Mouse (Mus musculus): ENCODE measurements around the gene Ifitm5.
A peak's percentile ranks its signal among the peaks of the same experiment; 100 is the strongest.

The Ifitm5 gene

DNA sequence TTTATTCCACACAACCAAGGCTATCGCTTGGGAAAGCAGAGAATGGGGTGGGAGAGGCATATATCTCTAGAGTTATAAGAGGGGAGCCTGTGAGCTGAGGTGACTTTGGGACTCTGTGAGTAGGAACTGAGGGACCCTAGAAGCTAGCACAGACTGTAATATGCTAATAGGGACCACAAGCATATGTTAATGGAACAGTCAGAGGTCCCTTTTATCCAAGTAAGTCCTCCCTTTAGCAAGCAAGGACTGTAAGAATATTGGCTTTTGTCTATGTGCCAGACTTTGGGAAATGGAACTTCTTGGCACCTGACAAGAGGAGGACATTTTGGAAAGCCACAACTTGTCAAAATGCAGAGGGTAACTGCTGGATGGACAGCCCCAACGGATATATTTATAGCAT is 11.2 kb downstream of the Ifitm5 start:
- DNase-seq = no peak

DNA sequence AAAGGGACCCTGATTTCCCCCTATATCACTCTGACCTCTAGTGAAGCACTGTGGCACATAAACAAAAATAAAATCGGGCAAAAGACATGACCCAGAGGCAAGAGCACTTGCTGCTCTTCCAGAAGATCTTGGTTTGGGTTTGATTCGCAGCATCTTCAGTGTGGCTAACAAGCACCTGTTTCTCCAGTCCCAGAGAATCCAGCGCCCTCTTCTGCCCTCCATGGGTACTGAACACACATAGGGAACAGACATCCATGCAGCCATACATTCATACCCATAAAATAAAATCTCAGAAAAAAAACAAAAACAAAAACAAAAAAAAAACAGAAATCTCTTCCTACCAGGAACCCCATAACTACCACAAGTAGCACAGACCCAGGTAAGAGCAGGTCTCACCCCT is 11.7 kb downstream of the Ifitm5 start:
- DNase-seq = no peak

DNA sequence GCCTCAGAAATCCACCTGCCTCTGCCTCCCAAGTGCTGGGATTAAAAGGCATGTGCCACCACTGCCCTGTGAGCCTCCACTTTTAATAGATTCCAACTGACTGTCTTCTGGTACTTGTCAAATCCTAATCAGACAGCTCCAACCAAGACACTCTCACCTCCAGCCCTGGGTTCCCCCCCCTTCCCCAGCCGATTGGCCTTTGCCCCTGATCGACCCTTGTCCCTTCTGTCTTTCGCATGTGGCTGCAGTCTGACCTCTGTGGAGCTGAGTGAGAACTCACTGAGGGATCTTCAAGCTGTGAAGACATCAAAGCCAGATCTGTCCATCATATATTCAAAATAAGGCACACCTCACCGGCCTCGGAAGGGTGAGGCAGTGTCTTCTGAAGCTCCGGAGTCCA is 22.9 kb downstream of the Ifitm5 start:
- no peak for DNase-seq

DNA sequence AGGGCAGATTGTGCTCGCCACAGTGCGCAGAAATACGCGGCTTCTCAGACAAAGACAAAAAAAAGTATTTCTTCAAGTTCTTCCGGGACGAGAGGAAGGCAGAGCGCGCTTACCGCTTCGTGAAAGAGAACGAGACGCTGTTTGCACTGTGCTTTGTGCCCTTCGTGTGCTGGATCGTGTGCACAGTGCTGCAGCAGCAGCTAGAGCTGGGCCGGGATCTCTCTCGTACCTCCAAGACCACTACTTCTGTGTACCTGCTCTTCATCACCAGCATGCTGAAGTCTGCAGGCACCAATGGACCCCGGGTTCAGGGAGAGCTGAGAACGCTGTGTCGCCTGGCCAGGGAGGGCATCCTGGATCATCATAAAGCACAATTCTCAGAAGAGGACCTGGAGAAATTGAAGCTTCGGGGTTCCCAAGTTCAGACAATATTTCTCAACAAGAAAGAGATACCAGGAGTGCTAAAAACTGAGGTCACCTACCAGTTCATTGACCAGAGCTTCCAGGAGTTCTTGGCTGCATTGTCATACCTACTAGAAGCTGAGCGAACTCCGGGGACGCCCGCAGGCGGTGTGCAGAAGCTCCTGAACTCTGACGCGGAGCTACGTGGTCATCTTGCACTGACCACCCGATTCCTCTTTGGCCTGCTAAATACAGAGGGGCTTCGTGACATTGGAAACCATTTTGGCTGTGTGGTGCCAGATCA is 26.9 kb downstream of the Ifitm5 start:
- DNase-seq = no peak

DNA sequence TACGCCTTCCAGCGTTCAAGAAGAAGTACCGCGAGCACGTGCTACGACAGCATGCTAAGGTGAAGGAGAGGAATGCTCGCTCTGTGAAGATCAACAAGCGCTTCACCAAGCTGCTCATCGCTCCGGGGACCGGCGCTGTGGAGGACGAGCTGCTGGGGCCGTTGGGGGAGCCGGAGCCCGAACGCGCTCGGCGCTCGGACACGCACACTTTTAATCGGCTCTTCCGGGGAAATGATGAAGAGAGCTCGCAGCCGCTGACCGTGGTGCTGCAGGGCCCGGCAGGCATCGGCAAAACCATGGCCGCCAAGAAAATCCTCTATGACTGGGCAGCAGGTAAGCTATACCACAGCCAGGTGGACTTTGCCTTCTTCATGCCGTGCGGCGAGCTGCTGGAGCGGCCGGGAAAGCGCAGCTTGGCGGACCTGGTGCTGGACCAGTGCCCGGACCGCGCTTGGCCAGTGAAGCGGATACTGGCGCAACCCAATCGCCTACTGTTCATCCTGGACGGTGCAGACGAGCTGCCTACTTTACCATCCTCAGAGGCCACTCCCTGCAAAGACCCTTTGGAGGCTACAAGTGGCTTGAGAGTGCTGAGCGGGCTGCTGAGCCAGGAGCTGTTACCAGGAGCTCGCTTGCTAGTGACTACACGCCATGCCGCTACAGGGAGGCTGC is 27.6 kb downstream of the Ifitm5 start:
- DNase-seq = peak; percentile 81

DNA sequence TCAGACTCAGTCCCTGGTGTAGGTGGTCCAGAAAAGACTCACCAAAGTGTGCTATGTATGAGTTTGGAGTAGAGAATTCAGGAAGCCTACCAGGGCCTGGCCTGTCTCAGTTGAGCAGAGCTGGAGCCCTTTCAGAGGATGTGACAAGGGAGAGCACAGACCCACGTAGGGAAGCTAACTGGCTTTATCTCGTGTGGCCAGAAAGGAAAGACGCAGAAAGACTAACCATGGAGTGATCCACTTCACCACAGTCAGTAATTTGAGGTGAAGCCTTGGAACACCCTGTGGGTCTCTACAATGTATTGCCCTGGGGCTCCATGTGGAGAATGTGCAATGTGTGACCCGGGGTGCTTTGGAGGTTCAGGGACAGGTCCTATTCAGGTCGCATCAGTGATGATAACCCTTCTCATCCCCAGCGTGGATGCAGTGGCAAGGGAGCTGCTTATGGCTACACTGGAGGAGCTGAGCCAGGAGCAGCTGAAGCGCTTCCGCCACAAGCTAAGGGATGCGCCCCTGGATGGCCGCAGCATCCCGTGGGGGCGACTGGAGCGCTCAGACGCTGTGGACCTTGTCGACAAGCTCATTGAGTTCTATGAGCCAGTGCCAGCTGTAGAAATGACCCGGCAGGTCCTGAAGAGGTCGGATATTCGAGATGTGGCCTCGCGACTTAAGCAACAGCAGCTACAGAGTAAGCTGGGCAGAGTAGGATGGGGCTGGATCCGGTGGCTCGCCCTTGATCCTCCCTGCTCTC is 28.7 kb downstream of the Ifitm5 start:
- DNase-seq = no peak

DNA sequence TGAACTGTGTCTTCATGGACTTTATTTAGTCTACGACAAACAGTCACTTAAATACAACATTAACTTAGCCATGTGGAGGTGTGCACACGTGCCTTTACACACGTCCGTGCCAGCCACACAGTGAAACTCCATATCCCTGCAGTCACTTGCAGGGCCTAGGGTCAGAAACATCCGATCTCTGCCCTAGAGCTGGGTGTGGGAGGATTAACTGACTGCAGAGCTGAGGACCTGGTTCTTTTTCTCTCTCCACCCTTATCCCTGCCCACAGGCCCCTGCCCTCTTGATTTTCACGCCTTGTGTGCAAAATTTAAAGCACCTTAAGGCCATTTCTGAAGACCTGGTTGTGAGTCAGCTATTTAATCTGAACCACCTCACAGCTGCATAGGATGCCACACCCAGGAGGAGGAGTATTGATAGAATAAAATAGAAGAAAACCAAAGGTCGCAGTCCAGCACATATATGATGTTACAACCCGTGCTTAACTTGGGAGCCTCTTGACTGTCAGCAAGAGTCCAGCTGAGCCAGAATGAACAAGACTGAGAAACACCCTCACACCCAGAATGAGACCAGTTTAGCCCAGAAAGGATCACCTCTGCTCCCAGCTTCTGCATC is 29.6 kb downstream of the Ifitm5 start, which contains the start of gene Nlrp6:
Gene Nlrp6 (plus strand): TSS at position 485 of the 612 bp plus-strand sequence.
- DNase-seq = no peak

DNA sequence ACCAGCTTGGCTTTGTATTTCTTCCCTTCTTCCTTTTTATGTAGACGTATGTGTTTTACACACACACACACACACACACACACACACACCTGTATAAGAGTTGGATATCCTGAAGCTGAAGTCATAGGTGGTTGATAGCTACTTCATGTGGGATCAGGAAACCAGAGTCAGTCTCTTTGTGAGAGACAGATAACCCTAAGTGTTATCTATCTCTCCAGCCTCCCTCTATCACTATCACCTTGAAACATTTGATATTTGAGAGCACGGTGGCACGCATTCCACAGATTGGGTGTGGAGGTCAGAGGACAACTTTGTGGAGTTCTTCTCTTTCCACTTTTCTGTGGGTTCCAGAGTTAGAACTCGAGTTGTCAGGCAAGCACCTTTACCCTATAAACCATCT is 30.2 kb downstream of the Ifitm5 start:
- no peak for DNase-seq

DNA sequence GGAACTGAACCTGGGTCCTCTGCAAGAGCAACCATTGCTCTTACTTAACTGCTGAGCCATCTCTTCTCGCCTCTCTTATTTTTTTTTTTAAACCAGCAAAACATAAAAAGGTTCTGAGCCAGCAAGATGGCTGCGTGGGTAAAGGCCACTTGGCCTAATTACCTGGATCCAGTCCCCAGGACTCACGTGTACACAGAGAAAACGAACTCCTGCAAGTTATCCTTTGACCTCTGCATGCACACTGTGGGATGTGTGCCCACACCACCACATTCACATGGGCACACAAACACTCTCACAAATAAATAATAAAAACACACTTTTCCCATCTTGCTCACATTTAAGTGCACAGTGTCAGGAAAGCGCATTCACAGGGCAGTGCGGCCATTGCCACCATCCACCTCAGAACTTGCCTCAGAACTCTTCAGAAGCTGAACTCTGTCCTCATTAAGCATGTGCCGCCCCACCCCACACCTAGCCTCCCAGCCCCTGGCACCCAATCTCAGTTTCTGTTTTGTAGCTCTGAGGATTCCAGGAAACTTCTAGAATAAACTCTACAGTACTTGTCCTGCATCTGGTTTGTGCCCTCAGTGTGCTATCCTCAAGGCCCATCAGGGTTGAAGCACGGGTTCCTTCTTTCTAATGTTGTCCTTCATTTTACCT is 35.9 kb downstream of the Ifitm5 start:
- no peak for DNase-seq

DNA sequence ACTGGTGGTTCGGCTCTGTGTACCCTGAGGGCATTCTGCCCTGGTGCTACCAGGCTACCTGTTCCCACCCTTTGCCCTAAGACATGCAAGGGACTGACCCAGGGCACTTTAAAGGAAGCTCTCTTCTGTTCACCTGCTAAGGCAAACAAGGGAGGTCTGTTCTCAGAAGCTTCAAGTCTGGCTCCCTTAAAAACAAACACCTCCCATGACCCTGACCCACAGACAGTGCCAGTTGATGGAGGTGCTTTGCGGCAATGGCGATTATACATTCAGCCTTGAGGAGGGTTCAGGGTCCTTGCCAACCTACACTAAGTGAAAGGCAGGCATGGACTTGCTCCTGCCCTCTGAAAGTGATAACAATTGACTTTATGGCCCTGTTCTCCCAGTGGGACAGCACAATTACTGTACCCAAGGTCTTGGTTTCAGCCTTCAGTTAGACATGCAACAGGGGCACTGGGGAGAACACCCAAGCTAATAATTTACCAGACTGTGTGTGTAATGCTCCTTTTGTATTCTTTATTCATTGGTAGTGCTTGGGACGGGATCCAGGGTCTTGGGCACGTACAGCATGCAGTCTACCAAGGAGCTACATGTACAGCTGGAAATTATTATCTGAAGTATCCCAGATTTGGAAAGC is 37.1 kb downstream of the Ifitm5 start:
- DNase-seq = no peak

DNA sequence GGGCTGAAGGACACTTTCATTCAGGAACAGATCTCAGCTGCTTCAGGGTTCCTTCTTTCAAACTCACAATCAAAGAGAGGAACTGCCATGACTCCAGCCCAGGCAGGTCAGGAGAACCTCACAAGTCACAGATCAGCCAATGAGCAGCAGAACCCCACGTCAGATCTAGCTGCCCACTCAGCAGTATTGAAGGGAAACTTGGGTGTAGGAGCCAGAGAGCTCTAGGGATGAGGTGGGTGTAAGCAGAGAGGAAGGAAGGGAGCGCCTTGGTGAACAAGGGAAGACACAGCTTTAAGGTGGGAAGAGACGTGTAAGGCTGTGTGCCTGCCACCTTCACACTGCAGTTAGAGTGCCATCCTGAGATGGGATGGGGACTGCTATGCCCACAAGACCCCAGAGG is 37.8 kb downstream of the Ifitm5 start:
- no peak for DNase-seq

DNA sequence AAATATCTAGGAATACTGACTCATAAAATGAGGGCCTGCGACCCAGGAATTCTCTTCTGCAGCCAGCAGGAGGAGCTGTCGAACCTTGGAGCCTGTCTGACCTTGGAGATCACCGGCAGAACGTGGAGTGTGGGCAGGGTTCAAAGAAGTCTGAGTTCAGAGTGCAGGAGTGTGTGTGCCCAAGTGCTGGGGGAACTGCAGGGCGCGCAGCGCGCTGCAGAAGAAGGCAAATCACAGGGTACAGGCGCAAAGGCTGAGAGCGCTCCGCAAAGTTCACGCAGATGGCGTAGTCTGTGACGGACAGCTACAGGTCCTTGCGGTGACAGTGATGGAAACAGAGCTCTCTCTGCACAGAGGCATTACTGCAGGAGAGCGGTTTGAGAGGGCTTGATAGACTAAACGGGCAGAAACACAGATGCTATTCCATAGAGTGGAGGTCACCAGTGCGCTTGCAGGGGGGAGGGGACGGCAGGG is 41.4 kb downstream of the Ifitm5 start:
- peak; percentile 66 for DNase-seq

DNA sequence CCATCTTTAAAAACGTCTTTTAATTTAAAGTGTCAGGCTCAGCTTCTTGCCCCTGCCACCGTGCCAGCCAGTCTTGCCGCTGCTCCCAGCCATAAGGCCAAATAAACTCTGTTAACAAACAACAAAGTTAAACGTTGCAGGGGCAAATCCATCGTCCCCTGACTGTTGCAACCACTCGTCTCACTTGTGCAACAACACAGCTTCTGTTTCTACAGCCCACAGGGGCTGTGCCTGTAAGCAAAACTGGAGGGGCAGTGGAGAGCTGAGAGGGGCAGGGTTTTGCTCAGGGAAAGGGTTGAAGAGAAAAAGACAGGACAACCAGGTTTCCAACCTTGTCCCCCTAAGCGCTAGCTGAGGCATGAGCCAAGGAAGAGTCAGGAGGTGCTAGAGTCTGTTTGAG is 41.9 kb downstream of the Ifitm5 start:
- DNase-seq = no peak

DNA sequence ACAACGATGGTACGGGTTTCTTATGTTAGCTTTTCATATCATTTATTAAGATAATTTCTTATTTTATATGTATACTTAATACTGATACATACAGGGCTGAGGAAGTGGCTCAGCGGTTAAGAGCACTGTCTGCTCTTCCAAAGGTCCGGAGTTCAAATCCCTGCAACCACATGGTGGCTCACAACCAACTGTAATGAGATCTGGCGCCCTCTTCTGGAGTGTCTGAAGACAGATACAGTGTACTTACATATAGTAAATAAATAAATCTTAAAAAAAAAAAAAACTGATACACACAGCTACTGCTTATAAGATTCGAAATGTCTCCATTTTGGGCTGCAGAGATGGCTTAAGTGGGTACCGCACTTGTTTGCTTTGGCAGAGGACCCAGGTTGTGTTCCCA is 42.4 kb downstream of the Ifitm5 start:
- DNase-seq = no peak

DNA sequence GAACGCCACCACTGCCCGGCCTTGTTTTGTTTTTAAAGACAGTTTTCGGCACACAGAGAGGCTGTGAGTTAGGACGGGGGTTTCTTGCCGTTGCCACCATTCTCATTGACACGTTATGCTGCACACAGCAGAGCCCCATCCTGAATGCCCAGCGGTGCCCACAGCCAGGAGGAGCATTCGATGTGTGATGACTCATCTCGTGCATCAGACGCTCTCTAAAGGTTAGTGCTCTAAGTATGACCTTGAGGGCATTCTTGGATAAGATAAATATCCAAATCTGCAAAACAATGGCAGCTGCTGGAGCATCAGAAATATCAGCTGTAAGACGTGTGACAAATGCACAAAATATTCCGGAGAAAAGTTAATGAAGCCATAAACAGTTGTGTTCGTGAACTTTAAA is 43.0 kb downstream of the Ifitm5 start:
- DNase-seq = no peak

DNA sequence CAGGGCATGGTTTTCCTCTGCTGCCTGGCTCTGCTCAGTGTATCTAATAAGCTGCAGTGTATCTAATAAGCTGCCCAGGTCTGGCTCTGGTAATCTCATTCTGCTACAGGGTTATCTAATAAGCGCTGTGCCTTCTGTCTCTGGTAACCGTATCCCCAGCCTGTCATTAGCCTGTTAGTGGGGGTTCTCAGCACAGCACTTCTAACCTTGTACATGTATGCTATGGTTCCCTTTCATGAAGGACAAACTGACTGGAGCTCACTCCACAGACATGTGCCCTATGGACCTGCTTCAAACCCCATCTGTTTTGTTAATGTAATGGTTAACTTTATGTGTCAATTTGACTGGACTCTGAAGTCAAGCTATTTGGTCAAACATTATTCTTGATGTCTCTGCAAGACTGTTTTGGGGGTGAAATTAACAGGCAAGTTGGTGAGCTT is 44.4 kb downstream of the Ifitm5 start:
- DNase-seq = no peak

DNA sequence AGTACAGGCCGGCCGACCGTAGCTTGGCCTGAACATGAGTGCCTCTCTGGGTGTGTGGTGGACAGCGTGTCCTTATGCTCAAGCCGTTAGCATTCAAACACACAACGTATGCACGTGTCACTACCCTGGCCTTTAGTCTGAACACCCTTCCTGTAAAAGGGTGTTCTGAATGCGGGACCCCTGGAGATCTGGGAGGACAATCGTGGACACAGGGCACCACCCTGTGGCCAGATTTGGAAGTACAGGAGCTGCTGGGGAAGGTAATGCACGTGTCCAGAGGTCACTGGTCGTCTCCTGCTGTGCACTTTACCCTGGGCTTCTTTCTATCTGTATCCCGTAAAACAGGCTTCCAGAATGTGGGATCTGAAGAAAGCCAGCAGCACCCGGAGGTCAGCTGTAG is 46.9 kb downstream of the Ifitm5 start:
- peak; percentile 79 for DNase-seq

DNA sequence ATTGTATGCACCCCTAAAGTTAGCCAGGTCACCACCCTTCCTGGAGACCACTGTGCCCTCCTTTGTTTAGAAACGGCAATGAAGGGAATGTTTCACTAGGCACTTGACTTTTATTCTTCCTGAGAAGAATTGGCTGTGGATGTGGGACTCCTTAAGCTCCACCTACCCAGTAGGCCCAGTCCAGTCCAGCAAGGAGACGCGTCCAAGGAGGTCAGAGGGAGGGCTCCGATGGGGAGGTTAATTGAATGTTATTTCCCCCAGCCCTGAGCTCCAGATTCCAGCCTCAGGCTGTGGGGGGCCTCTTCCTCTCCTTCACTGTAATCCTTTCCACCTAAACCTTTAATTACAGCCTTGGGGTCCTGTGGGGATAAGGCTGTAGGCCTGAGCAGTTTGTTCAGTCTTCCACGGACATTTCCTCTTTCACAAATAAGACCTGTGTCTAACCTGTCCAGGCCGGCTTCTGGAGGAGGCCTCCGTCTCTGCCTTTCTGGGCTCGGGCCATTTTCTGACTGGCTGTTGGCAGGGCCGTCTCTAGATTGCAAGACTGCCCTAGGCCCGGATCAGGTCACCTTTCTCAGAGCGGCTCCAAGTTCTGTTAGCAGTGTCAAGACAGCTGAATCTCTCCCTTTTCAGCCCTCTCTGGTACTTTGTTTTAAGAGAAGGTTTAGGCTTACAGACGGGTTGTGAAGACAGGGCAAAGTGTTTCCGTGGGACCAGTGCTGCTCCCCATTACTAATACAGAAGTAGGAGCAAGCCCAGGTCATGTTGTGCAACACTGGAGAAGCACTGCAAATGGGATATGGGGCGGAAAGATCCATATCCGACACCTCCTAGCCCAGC is 47.8 kb downstream of the Ifitm5 start:
- DNase-seq = no peak

DNA sequence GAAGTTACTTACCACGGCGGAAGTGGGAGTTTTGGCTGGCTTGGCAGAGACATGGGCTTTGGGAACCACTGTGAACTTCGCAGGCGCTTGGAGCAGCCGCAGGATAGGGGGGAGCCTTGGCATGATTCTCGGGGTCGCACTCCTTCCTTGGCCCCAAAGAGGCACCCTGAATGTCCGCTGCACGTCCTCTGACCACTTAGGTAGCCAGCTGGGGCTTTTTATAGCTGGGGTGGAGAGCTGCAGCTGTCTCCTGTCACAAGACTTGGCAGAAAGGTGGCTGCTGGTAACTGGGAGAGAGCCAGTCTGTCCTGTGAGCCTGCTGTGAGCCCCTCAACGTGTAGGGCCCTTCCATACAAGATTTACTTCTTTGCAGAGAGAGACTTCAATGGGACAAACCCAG is 49.9 kb downstream of the Ifitm5 start, which contains the start of gene Cox8b:
Gene Cox8b (minus strand): TSS at position 227 of the 400 bp plus-strand sequence.
- no peak for DNase-seq

DNA sequence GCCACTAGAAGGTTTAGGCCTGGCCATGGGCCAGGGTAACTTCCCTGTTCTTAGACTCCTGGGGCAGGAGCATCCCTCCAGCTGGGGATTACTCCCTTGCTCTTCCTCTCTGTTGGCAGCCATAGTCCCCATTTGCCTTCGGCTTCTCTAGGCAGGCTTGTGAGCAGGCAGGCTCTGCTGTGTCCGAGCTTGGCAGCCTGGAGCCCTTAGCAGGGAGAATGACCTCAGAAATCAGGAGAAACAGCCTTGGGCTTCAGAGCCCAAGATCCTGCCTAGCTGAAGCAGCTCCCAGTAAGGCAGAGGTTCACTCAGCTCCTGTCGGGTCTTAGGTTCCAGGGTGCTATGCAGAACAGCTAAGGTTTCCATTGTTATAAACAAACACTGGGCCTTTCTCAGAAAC is 51.0 kb downstream of the Ifitm5 start:
- DNase-seq = no peak
